Mouse (Mus musculus) spleen, postnatal 36 days (tissue): ENCODE data around the gene Pla2g2d.

Experiments used
- DNase-seq, 2 experiments: peaks; one replicate each; pipeline ENCODE4 v3.0.0; 2022; ENCODE audit warnings: low spot score in 2 of 2, mixed read lengths in 1 of 2

The Pla2g2d gene

GRCm38 (mm10) chr4:138775435-138775834, at the start of gene Pla2g2d:
Pla2g2d (plus strand) TSS chr4:138775735.
- DNase-seq, result no peak

GRCm38 (mm10) chr4:138725751-138726150, 49.8 kb upstream of the Pla2g2d start:
- no peak for DNase-seq

GRCm38 (mm10) chr4:138729018-138729703, 46.4 kb upstream of the Pla2g2d start:
- DNase-seq, result peak in 1 of 2 experiments; percentile 14

GRCm38 (mm10) chr4:138734105-138734504, 41.4 kb upstream of the Pla2g2d start:
- DNase-seq, result no peak

GRCm38 (mm10) chr4:138734863-138735262, 40.7 kb upstream of the Pla2g2d start:
- no peak for DNase-seq

- no peak for DNase-seq
Observed at GRCm38 (mm10) chr4:138737031-138737430, 38.5 kb upstream of the Pla2g2d start, which contains the start of gene Ubxn10. Ubxn10 (minus strand) TSS chr4:138737167.

- no peak for DNase-seq
Observed at GRCm38 (mm10) chr4:138739136-138739851, 36.2 kb upstream of the Pla2g2d start.

- DNase-seq, result no peak
Observed at GRCm38 (mm10) chr4:138745884-138746283, 29.7 kb upstream of the Pla2g2d start.

GRCm38 (mm10) chr4:138746866-138747265, 28.7 kb upstream of the Pla2g2d start:
- DNase-seq, result no peak

GRCm38 (mm10) chr4:138747851-138748250, 27.7 kb upstream of the Pla2g2d start:
- DNase-seq, result no peak

- no peak for DNase-seq
Observed at GRCm38 (mm10) chr4:138748369-138749072, 27.0 kb upstream of the Pla2g2d start.

GRCm38 (mm10) chr4:138752603-138753002, 22.9 kb upstream of the Pla2g2d start:
- no peak for DNase-seq

GRCm38 (mm10) chr4:138753608-138754007, 21.9 kb upstream of the Pla2g2d start:
- DNase-seq, result no peak

GRCm38 (mm10) chr4:138754432-138754831, 21.1 kb upstream of the Pla2g2d start:
- no peak for DNase-seq

GRCm38 (mm10) chr4:138755439-138755838, 20.1 kb upstream of the Pla2g2d start:
- no peak for DNase-seq

GRCm38 (mm10) chr4:138755983-138756382, 19.6 kb upstream of the Pla2g2d start:
- no peak for DNase-seq

GRCm38 (mm10) chr4:138757416-138757815, 18.1 kb upstream of the Pla2g2d start, which contains the start of gene Pla2g2f:
Pla2g2f (minus strand) TSS chr4:138757626.
- no peak for DNase-seq

- no peak for DNase-seq
Observed at GRCm38 (mm10) chr4:138762266-138762665, 13.3 kb upstream of the Pla2g2d start.

GRCm38 (mm10) chr4:138771970-138772369, 3.6 kb upstream of the Pla2g2d start:
- DNase-seq, result no peak

- DNase-seq, result no peak
Observed at GRCm38 (mm10) chr4:138772386-138772785, 3.1 kb upstream of the Pla2g2d start.

GRCm38 (mm10) chr4:138777417-138778407, 2.2 kb downstream of the Pla2g2d start:
- no peak for DNase-seq
